Mouse (Mus musculus) 3T3-L1 (cell line): ENCODE measurements around the gene Sspo.

Source experiments
- DNase-seq: peaks from one replicate; pipeline ENCODE4 v3.0.0-alpha.2; 2015; ENCODE audit warnings: low read depth, low spot score

Sspo gene

GRCm38 (mm10) chr6:48435706-48436349 is 12.2 kb upstream of the Sspo start:
- DNase-seq: no peak

- no peak for DNase-seq
Observed at GRCm38 (mm10) chr6:48437679-48438376, 10.2 kb upstream of the Sspo start.

- DNase-seq: no peak
Observed at GRCm38 (mm10) chr6:48438475-48439125, 9.4 kb upstream of the Sspo start.

GRCm38 (mm10) chr6:48439654-48440053 is 8.4 kb upstream of the Sspo start:
- DNase-seq: no peak

- DNase-seq: no peak
Observed at GRCm38 (mm10) chr6:48440306-48441014, 7.6 kb upstream of the Sspo start.

- DNase-seq: peak; percentile 68
Observed at GRCm38 (mm10) chr6:48443592-48444309, 4.3 kb upstream of the Sspo start.

- DNase-seq: peak; percentile 50
Observed at GRCm38 (mm10) chr6:48444310-48445180, 3.5 kb upstream of the Sspo start.

- no peak for DNase-seq
Observed at GRCm38 (mm10) chr6:48445181-48446101, 2.6 kb upstream of the Sspo start, which contains the start of gene Zfp467. Gene Zfp467, minus strand, starts transcription at chr6:48445825.

GRCm38 (mm10) chr6:48446256-48446655 is 1.8 kb upstream of the Sspo start:
- no peak for DNase-seq

- DNase-seq: no peak
Observed at GRCm38 (mm10) chr6:48446896-48447295, 1.1 kb upstream of the Sspo start.

- DNase-seq: no peak
Observed at GRCm38 (mm10) chr6:48448527-48448926, 498 bp downstream of the Sspo start.

GRCm38 (mm10) chr6:48452151-48452550 is 4.1 kb downstream of the Sspo start:
- DNase-seq: no peak

- DNase-seq: no peak
Observed at GRCm38 (mm10) chr6:48452771-48453170, 4.7 kb downstream of the Sspo start.

- no peak for DNase-seq
Observed at GRCm38 (mm10) chr6:48464966-48465679, 17.1 kb downstream of the Sspo start.

GRCm38 (mm10) chr6:48466715-48467114 is 18.7 kb downstream of the Sspo start:
- DNase-seq: no peak

GRCm38 (mm10) chr6:48467490-48467889 is 19.5 kb downstream of the Sspo start:
- DNase-seq: no peak

- no peak for DNase-seq
Observed at GRCm38 (mm10) chr6:48470739-48471138, 22.7 kb downstream of the Sspo start.

GRCm38 (mm10) chr6:48478446-48478845 is 30.4 kb downstream of the Sspo start:
- DNase-seq: no peak

- DNase-seq: no peak
Observed at GRCm38 (mm10) chr6:48482501-48482900, 34.5 kb downstream of the Sspo start.
